ENCODE assay signal across 9 mouse cellular contexts in the genomic region with DNA sequence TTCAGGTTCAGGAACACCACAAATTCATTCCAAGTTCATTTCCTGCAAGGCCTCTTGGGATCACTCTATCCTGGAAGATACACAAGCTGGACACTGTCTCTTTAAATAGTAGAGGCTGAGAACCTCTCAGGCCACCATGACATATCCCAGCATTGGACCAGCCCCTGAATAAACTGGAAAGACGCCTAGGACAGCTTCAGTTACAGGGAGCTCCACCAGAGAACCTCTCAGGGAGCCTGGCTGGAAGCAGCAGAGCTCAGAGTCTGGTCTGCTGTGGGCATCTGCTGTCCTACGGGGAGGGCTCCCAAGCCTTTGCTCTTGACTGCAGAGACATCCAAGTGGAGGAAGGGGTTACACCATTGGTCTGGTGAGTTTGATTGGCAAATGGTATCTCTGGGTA. TPM values are rescaled to one million over a fixed set of nuclear protein-coding genes. Genes with fewer than 3 reads are reported as not detected.
DNase-seq lines count a peak whose midpoint lies in the region; ATAC-seq lines count a peak whose summit lies in the region.
"Had no signal": no experiment of that assay in that cellular context is flagged by ENCODE, and none has a peak within 500 bp of the region (broad histone marks: within the 10 kb centered on the region; RNA-seq: fewer than 3 reads in every experiment).

Pmp22 (plus strand) TSS at position 199 of the 400 bp plus-strand sequence.

- no peak for ATAC-seq in heart, embryonic 11.5 days (replicated peaks; ENCODE audit: insufficient number of reproducible peaks, low FRiP score, low TSS enrichment)
- no peak for ATAC-seq in neural tube, embryonic 12.5 days (ENCODE audit: low FRiP score, low read depth)

- H3K4me3 ChIP-seq in embryonic facial prominence, embryonic 10.5 days, result no peak within 1 kb of the TSS
- H3K4me3 ChIP-seq in heart, embryonic 11.5 days (ENCODE audit: low read depth, low read length), result no peak within 1 kb of the TSS
- H3K4me3 ChIP-seq in neural tube, embryonic 12.5 days, result no peak within 1 kb of the TSS

- no peak within 1 kb of the TSS for H3K27ac ChIP-seq in embryonic facial prominence, embryonic 10.5 days (replicated peaks)
- peak within 1 kb of the TSS; percentile 5; the same call in 1 of the 2 replicates for H3K27ac ChIP-seq in heart, embryonic 11.5 days (ENCODE audit: low read depth, low read length)
- no peak within 1 kb of the TSS for H3K27ac ChIP-seq in neural tube, embryonic 12.5 days

- H3K4me1 ChIP-seq in embryonic facial prominence, embryonic 10.5 days, result peaks cover 56% of the 10 kb centered on the region
- peaks cover 34% of the 10 kb centered on the region for H3K4me1 ChIP-seq in heart, embryonic 11.5 days (ENCODE audit: control insufficient read depth, insufficient read depth, low read length)
- H3K4me1 ChIP-seq in neural tube, embryonic 12.5 days, result peaks cover 26% of the 10 kb centered on the region

- intact Hi-C loops in left cerebral cortex, postnatal 10 days (cut with DNase I), result no loop called here

- H3K27me3 ChIP-seq in embryonic facial prominence, embryonic 10.5 days (replicated peaks; ENCODE audit: low read depth, poor library complexity, severe bottlenecking), result peaks cover 78% of the 10 kb centered on the region
- H3K27me3 ChIP-seq in heart, embryonic 11.5 days (ENCODE audit: control insufficient read depth, insufficient read depth, low read length), result peaks cover 3% of the 10 kb centered on the region
- H3K27me3 ChIP-seq in neural tube, embryonic 12.5 days (replicated peaks), result peaks cover 50% of the 10 kb centered on the region

- no peaks in the 10 kb centered on the region for H3K36me3 ChIP-seq in embryonic facial prominence, embryonic 10.5 days (replicated peaks)
- no peaks in the 10 kb centered on the region for H3K36me3 ChIP-seq in heart, embryonic 11.5 days (ENCODE audit: control insufficient read depth, insufficient read depth, low read length)
- no peaks in the 10 kb centered on the region for H3K36me3 ChIP-seq in neural tube, embryonic 12.5 days
- H3K36me3 ChIP-seq: G1E had no signal

- no peak within 1 kb of the TSS for H3K9ac ChIP-seq in heart, embryonic 11.5 days (ENCODE audit: low read depth, low read length)
- H3K9ac ChIP-seq in neural tube, embryonic 12.5 days, result no peak within 1 kb of the TSS

- no peaks in the 10 kb centered on the region for H3K9me3 ChIP-seq in embryonic facial prominence, embryonic 10.5 days
- no peaks in the 10 kb centered on the region for H3K9me3 ChIP-seq in heart, embryonic 11.5 days (replicated peaks; ENCODE audit: control insufficient read depth, low read length)
- no peaks in the 10 kb centered on the region for H3K9me3 ChIP-seq in neural tube, embryonic 12.5 days

- no peak for DNase-seq in layer of hippocampus, adult 8-10 months (ENCODE audit: low spot score in 2 of 2)
- DNase-seq in layer of hippocampus, adult 9-10 months (ENCODE audit: low spot score), result no peak
- DNase-seq in embryonic facial prominence, embryonic 10.5 days (ENCODE audit: low spot score), result no peak
- DNase-seq in left cerebral cortex, postnatal 10 days (ENCODE audit: extremely low spot score in 1 of 2, low spot score in 2 of 2), result no peak
- DNase-seq in right cerebral cortex, postnatal 4 days, result no peak
- DNase-seq in cerebellum, adult 18-20 months, result no peak

- 75% methylated on average over 2 of the region's 2 CpGs for WGBS in embryonic facial prominence, embryonic 10.5 days
- WGBS in heart, embryonic 11.5 days (ENCODE audit: insufficient replicate concordance), result 60% methylated on average over 2 of the region's 2 CpGs
- 76% methylated on average over 2 of the region's 2 CpGs for WGBS in neural tube, embryonic 12.5 days

- peak within 1 kb of the TSS; percentile 43 for H3K4me2 ChIP-seq in heart, embryonic 11.5 days
- H3K4me2 ChIP-seq in neural tube, embryonic 12.5 days (replicated peaks), result no peak within 1 kb of the TSS

RNA-seq across cellular contexts. Expression of gene Pmp22, which starts in this region (rescaled TPM):
- total RNA-seq in layer of hippocampus, adult 8-10 months (2022), result 10 to 100 TPM; 25.4 to 60.5 (median 37.7) TPM
- 30.0 and 33.5 TPM in 2 replicates for polyA plus RNA-seq in embryonic facial prominence, embryonic 10.5 days (2016; fragmentation: Nextera tagmentation; extraction: Ambion mirVana)
- 77.9 and 89.4 TPM in 2 replicates for polyA plus RNA-seq in heart, embryonic 11.5 days (2014; fragmentation: Nextera tagmentation; extraction: Ambion mirVana)
- total RNA-seq in left cerebral cortex, postnatal 10 days (2021), result 10 to 100 TPM; 18.2 to 21.3 TPM
- polyA plus RNA-seq in neural tube, embryonic 12.5 days (2016; fragmentation: Nextera tagmentation; extraction: Ambion mirVana), result 29.8 and 31.7 TPM in 2 replicates
- polyA plus RNA-seq: G1E had no signal
